In the genomic region with DNA sequence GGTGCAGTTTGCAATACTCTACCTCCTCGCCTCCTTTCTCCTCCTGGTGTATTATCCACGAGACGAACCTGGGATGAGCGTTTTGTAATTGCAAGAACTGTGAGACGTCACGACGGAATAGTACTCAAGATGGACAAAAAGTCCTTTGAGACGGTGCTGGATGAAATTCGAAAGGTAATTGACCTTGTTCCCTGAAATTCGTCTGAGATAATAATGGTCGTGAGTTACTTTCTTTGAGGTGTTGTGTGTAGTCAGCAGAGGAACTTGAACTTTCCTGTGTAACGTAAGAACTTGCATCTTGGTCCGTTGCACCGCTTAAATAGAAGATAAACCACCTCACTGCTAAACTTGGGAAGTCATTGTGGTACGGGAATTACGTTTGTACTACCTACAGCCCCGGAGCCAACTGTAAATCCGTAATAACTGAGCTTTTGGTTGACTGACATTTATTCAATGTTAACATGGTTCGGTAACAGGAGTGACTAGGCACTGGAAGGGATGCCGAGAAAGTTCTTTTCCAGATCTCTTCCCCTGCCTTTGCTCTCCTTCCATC, we compare ENCODE assay signal across 8 mouse cellular contexts. TPM values are rescaled to one million over a fixed set of nuclear protein-coding genes. Genes with fewer than 3 reads are reported as not detected.
DNase-seq lines count a peak whose midpoint lies in the region; ATAC-seq and TF ChIP-seq lines count a peak whose summit lies in the region.

No protein-coding gene starts in this region.

- ATAC-seq in forebrain, embryonic 15.5 days (replicated peaks) = no peak; the same call in 1 of the 2 replicates

- H3K9me3 ChIP-seq in forebrain, embryonic 15.5 days = no peaks in the 10 kb centered on the region

- under 1% methylated on average over 20 of the region's 20 CpGs for WGBS in forebrain, embryonic 15.5 days

- peak overlapping the region; percentile 68 for H3K4me2 ChIP-seq in forebrain, embryonic 15.5 days (replicated peaks)

- H3K4me3 ChIP-seq in layer of hippocampus, adult 2 months = peak overlapping the region; percentile 99
- H3K4me3 ChIP-seq in forebrain, embryonic 15.5 days = peak overlapping the region; percentile 98

- H3K27ac ChIP-seq in layer of hippocampus, adult 2 months = peak overlapping the region; percentile 100
- H3K27ac ChIP-seq in forebrain, embryonic 15.5 days (replicated peaks) = peak overlapping the region; percentile 95

- H3K4me1 ChIP-seq in forebrain, embryonic 15.5 days = peaks cover 56% of the 10 kb centered on the region

- no peak for TF ChIP-seq CTCF in layer of hippocampus, adult 2 months (conservative IDR thresholded peaks at IDR 0.05)

- DNase-seq in layer of hippocampus, adult 2 months (ENCODE audit: low spot score in 2 of 2) = no peak
- no peak for DNase-seq in layer of hippocampus, postnatal 25 days (ENCODE audit: extremely low spot score in 1 of 2, low spot score in 1 of 2)
- DNase-seq in adipocyte (ENCODE audit: low spot score) = peak; percentile 47
- peak; percentile 34 for DNase-seq in mesoderm, embryonic 11.5 days (ENCODE audit: low read depth, low spot score)
- no peak for DNase-seq in adrenal gland, postnatal 36 days
- DNase-seq in left cerebral cortex, adult 9 months (ENCODE audit: low spot score in 2 of 2) = no peak
- DNase-seq in gastrocnemius, postnatal 14 days = no peak

- peaks cover 4% of the 10 kb centered on the region; the same call in 1 of the 2 replicates for H3K36me3 ChIP-seq in forebrain, embryonic 15.5 days

- peak overlapping the region; percentile 95 for H3K9ac ChIP-seq in forebrain, embryonic 15.5 days (replicated peaks)

- no peaks in the 10 kb centered on the region for H3K27me3 ChIP-seq in forebrain, embryonic 15.5 days

- intact Hi-C loops in gastrocnemius, postnatal 14 days (cut with DNase I; ENCODE audit: low total_unique reads) = no loop called here

RNA-seq across cellular contexts. Expression of a gene that starts 0.8 kb away (rescaled TPM):
- 10 to 100 TPM; 24.8 to 29.6 TPM for total RNA-seq in layer of hippocampus, adult 2 months (2021)
- total RNA-seq in layer of hippocampus, postnatal 25 days (2021) = 10 to 100 TPM; 21.2 to 28.3 TPM
- 29.4 and 31.6 TPM in 2 replicates for polyA plus RNA-seq in forebrain, embryonic 15.5 days (2015; fragmentation: Nextera tagmentation; extraction: Ambion mirVana)
- total RNA-seq in adrenal gland, postnatal 36 days (2021) = 10 to 100 TPM; 17.5 to 18.8 TPM
- 1 to 10 TPM; 6.9 to 7.3 TPM for total RNA-seq in gastrocnemius, postnatal 14 days (2021)

RNA-seq across cellular contexts. Expression of a gene that starts 1.1 kb away (rescaled TPM):
- 10 to 100 TPM in 1 of 2 experiments, 1 to 10 TPM in 1; 9.8 to 11.7 TPM for total RNA-seq in layer of hippocampus, adult 2 months (2021)
- total RNA-seq in layer of hippocampus, postnatal 25 days (2021) = 1 to 10 TPM; 6.7 to 9.0 TPM
- 9.7 and 9.8 TPM in 2 replicates for polyA plus RNA-seq in forebrain, embryonic 15.5 days (2015; fragmentation: Nextera tagmentation; extraction: Ambion mirVana)
- 10 to 100 TPM; 11.1 to 11.4 TPM for total RNA-seq in adrenal gland, postnatal 36 days (2021)
- total RNA-seq in gastrocnemius, postnatal 14 days (2021) = 1 to 10 TPM; 2.5 to 4.2 TPM

RNA-seq across cellular contexts. Expression of a gene that starts 24.2 kb away (rescaled TPM):
- under 1 TPM; 0.33 to 0.37 TPM for total RNA-seq in layer of hippocampus, adult 2 months (2021)
- under 1 TPM in 1 of 2 experiments, not detected in 1; 0.47 TPM for total RNA-seq in layer of hippocampus, postnatal 25 days (2021)
- not detected in 2 replicates for polyA plus RNA-seq in forebrain, embryonic 15.5 days (2015; fragmentation: Nextera tagmentation; extraction: Ambion mirVana)
- not detected for total RNA-seq in adrenal gland, postnatal 36 days (2021)
- not detected for total RNA-seq in gastrocnemius, postnatal 14 days (2021)

Comparison
In these comparisons a context has a peak if more than half of its experiments do, and no peak if none do; other contexts are left out.
1. DNase-seq: peak in adipocyte (single experiment) and mesoderm, embryonic 11.5 days (single experiment); none in layer of hippocampus, adult 2 months (0 of 2), layer of hippocampus, postnatal 25 days (0 of 2), adrenal gland, postnatal 36 days (0 of 2), left cerebral cortex, adult 9 months (0 of 2) and gastrocnemius, postnatal 14 days (single experiment).